Mouse (Mus musculus) heart, embryonic 11.5 days (tissue): ENCODE data around the gene Musk. TPM values are rescaled to one million over a fixed set of nuclear protein-coding genes. Genes with fewer than 3 reads are reported as not detected.

Experiments used
- ATAC-seq: fragments of 200-750 bp; cut with Nextera tagmentation; replicated peaks from 2 replicates; pipeline ENCODE4 v1.8.0; 2017; ENCODE audit warnings: moderate library complexity; ENCODE audit not compliant: insufficient number of reproducible peaks, low FRiP score, low TSS enrichment
- H3K27ac ChIP-seq: fragments of 300-500 bp; sonication (generic); 2 replicates; pipeline ENCODE4 v1.5.1; 2014; ENCODE audit warnings: mild to moderate bottlenecking, low read depth, low read length
- H3K27me3 ChIP-seq: fragments of 300-500 bp; sonication (generic); 2 replicates; pipeline ENCODE4 v1.6.1; 2014; ENCODE audit warnings: mild to moderate bottlenecking, low read length, mixed read lengths; ENCODE audit not compliant: control insufficient read depth, insufficient read depth
- H3K36me3 ChIP-seq: fragments of 300-500 bp; sonication (generic); 2 replicates; pipeline ENCODE4 v1.6.1; 2014; ENCODE audit warnings: mild to moderate bottlenecking, low read length, moderate library complexity, mixed read lengths; ENCODE audit not compliant: control insufficient read depth, insufficient read depth
- H3K4me1 ChIP-seq: fragments of 300-500 bp; sonication (generic); 2 replicates; pipeline ENCODE4 v1.6.1; 2014; ENCODE audit warnings: low read length; ENCODE audit not compliant: control insufficient read depth, insufficient read depth
- H3K4me2 ChIP-seq: fragments of 300-500 bp; sonication (generic); 2 replicates; pipeline ENCODE4 v1.6.1; 2014; ENCODE audit warnings: mild to moderate bottlenecking, moderate library complexity
- H3K4me3 ChIP-seq: fragments of 300-500 bp; sonication (generic); 2 replicates; pipeline ENCODE4 v1.5.1; 2014; ENCODE audit warnings: low read depth, low read length
- H3K9ac ChIP-seq: fragments of 300-500 bp; sonication (generic); 2 replicates; pipeline ENCODE4 v1.6.1; 2014; ENCODE audit warnings: mild to moderate bottlenecking, low read depth, low read length, moderate library complexity
- H3K9me3 ChIP-seq: fragments of 300-500 bp; sonication (generic); replicated peaks from 2 replicates; pipeline ENCODE4 v1.6.1; 2016; ENCODE audit warnings: low read length; ENCODE audit not compliant: control insufficient read depth
- WGBS: fragments of 180-500 bp; shearing (Covaris S2); extraction: QIAGEN DNeasy Blood & Tissue Kit; methylation state at CpG from one replicate; pipeline ENCODE4 v1.1.7; 2014; ENCODE audit not compliant: insufficient replicate concordance; 5-methylcytosine and 5-hydroxymethylcytosine counted together
- polyA plus RNA-seq: library from polyadenylated mRNA; unstranded; fragments of >200 nt; fragmentation: Nextera tagmentation; extraction: Ambion mirVana; gene quantifications from 2 replicates; pipeline ENCODE4 v1.2.1, GENCODE M21; 2014

The Musk gene
- polyA plus RNA-seq, 1 experiment from 2014 or later = not detected

GRCm38 (mm10) chr4:58270956-58271355 lies 14.8 kb upstream of the Musk start:
- Histone ChIP-seq H3K4me2 (no peak overlapping the region), H3K4me3 (no peak overlapping the region), H3K9ac (no peak overlapping the region), H3K27ac (no peak overlapping the region), H3K36me3 (no peaks in the 10 kb centered on the region), H3K9me3 (no peaks in the 10 kb centered on the region), H3K27me3 (no peaks in the 10 kb centered on the region), H3K4me1 (no peaks in the 10 kb centered on the region)
- 85% methylated on average over 1 of the region's 1 CpGs for WGBS
- no peak for ATAC-seq

GRCm38 (mm10) chr4:58271504-58272162 lies 14.1 kb upstream of the Musk start:
- 75% methylated on average over 10 of the region's 10 CpGs for WGBS

DNA sequence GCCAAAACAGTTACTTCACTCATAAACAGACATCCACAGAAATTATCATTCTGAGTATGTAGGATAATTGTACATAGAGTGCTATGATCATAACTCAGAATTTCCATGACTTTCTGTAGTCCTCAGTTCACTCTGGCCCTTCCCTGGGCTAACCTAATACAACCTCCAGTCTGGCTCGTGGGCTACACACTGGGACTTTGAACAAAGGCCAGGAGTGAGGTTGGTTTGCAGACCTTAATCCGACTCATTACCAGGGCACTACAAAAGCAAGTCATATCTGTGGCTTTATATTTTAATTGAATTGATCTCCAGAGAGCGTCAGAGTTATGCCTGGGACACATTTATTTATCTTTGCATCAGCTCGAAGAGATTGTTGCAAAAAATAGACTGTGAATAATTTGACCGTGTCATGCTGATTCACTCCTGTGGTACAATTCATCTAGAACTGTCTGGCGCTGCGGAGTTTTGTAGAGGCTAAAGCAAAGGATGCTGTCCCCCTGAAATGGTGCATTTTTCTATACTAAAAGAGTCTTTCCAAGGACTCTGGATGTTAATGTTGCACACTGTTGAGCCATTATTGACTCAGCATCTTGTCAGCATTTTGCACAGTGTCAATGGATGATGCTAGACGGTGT lies 10.4 kb upstream of the Musk start:
- no peaks in the 10 kb centered on the region for H3K27me3 ChIP-seq
- H3K4me2 ChIP-seq = no peak overlapping the region
- H3K4me1 ChIP-seq = no peaks in the 10 kb centered on the region
- H3K27ac ChIP-seq = no peak overlapping the region
- H3K36me3 ChIP-seq = no peaks in the 10 kb centered on the region
- no peaks in the 10 kb centered on the region for H3K9me3 ChIP-seq
- 75% methylated on average over 8 of the region's 8 CpGs for WGBS
- no peak overlapping the region for H3K4me3 ChIP-seq
- no peak for ATAC-seq
- no peak overlapping the region for H3K9ac ChIP-seq

More at GRCm38 (mm10) chr4:58271504-58272162, 14.1 kb upstream of the Musk start:
- ATAC-seq = no peak
- no peak overlapping the region for H3K4me3 ChIP-seq
- no peaks in the 10 kb centered on the region for H3K4me1 ChIP-seq
- no peak overlapping the region for H3K9ac ChIP-seq
- no peak overlapping the region for H3K27ac ChIP-seq
- no peaks in the 10 kb centered on the region for H3K27me3 ChIP-seq
- no peak overlapping the region for H3K4me2 ChIP-seq
- H3K9me3 ChIP-seq = no peaks in the 10 kb centered on the region
- no peaks in the 10 kb centered on the region for H3K36me3 ChIP-seq

GRCm38 (mm10) chr4:58278368-58278767 lies 7.4 kb upstream of the Musk start:
- Histone ChIP-seq H3K9me3 (no peaks in the 10 kb centered on the region), H3K4me3 (no peak overlapping the region), H3K36me3 (no peaks in the 10 kb centered on the region), H3K9ac (no peak overlapping the region), H3K4me1 (no peaks in the 10 kb centered on the region), H3K4me2 (no peak overlapping the region), H3K27me3 (no peaks in the 10 kb centered on the region), H3K27ac (no peak overlapping the region)
- WGBS = 82% methylated on average over 6 of the region's 6 CpGs
- no peak for ATAC-seq

DNA sequence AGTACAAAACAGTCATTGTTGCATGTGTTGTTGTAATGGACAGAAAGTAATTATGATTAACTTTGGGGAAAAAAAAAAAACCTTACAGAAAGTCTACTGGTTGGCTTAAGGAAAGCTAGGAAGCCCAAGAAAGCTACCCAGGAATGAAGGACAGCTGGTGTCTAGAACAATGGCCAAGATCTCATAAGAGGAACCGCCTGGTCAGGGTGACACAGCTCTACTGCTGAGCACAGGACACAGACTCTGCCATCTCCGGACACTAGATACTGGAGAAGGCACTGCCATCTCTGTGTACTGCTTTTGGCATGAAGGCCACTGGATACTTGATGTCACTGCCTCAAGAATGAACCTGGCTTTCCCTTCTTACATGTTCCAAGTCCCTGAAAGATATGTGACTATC lies 5.6 kb upstream of the Musk start:
- no peaks in the 10 kb centered on the region for H3K9me3 ChIP-seq
- ATAC-seq = no peak
- 81% methylated on average over 2 of the region's 2 CpGs for WGBS
- H3K36me3 ChIP-seq = no peaks in the 10 kb centered on the region
- H3K4me2 ChIP-seq = no peak overlapping the region
- H3K27me3 ChIP-seq = no peaks in the 10 kb centered on the region
- no peak overlapping the region for H3K4me3 ChIP-seq
- no peaks in the 10 kb centered on the region for H3K4me1 ChIP-seq
- H3K9ac ChIP-seq = no peak overlapping the region
- H3K27ac ChIP-seq = no peak overlapping the region

- no peak overlapping the region for H3K27ac ChIP-seq
- H3K4me1 ChIP-seq = no peaks in the 10 kb centered on the region
- ATAC-seq = no peak
- no peak overlapping the region for H3K9ac ChIP-seq
- no peak overlapping the region for H3K4me2 ChIP-seq
- no peak overlapping the region for H3K4me3 ChIP-seq
- no peaks in the 10 kb centered on the region for H3K36me3 ChIP-seq
- H3K27me3 ChIP-seq = no peaks in the 10 kb centered on the region
- 67% methylated on average over 9 of the region's 9 CpGs for WGBS
- no peaks in the 10 kb centered on the region for H3K9me3 ChIP-seq
Measured at GRCm38 (mm10) chr4:58286368-58287090, 769 bp downstream of the Musk start.

DNA sequence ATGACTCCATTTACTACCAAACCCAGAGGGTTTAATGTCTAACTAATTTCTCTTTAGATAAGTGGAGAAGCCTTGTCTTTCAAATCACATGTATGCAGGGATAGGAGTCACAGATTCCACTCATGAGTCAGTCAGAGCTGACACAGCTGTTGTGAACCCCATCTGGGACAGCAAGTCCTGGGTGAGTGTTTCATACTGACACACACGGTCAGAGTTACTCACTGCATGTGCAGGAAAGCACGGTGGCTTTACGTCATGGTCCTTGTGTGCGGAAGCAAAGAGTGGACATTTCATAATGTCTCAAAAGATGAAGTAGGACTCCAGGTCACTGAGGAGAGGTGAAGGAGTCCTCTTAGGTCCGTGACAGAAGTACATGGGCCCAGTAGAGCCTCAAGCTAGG lies 3.0 kb downstream of the Musk start:
- no peaks in the 10 kb centered on the region for H3K4me1 ChIP-seq
- H3K4me2 ChIP-seq = no peak overlapping the region
- H3K27ac ChIP-seq = no peak overlapping the region
- H3K9ac ChIP-seq = no peak overlapping the region
- ATAC-seq = no peak
- 74% methylated on average over 5 of the region's 5 CpGs for WGBS
- H3K36me3 ChIP-seq = no peaks in the 10 kb centered on the region
- H3K9me3 ChIP-seq = no peaks in the 10 kb centered on the region
- H3K4me3 ChIP-seq = no peak overlapping the region
- no peaks in the 10 kb centered on the region for H3K27me3 ChIP-seq

GRCm38 (mm10) chr4:58291828-58292227 lies 6.1 kb downstream of the Musk start:
- Histone ChIP-seq H3K27me3 (no peaks in the 10 kb centered on the region), H3K27ac (no peak overlapping the region), H3K4me2 (no peak overlapping the region), H3K4me3 (no peak overlapping the region), H3K36me3 (no peaks in the 10 kb centered on the region), H3K9me3 (no peaks in the 10 kb centered on the region), H3K9ac (no peak overlapping the region), H3K4me1 (no peaks in the 10 kb centered on the region)
- ATAC-seq = no peak
- WGBS = 43% methylated on average over 1 of the region's 1 CpGs
